Mouse (Mus musculus) olfactory bulb, adult 2 months (tissue): ENCODE measurements around the gene Lrrc1.

Experiments used
- CTCF ChIP-seq: fragments of 200-500 bp; IDR thresholded peaks from 2 replicates; pipeline ENCODE4 v1.5.1; 2012; ENCODE audit warnings: low read depth, mild to moderate bottlenecking, low read length, moderate library complexity; ENCODE audit not compliant: insufficient read depth
- POLR2A ChIP-seq: fragments of 200-500 bp; IDR thresholded peaks from 2 replicates; pipeline ENCODE4 v1.6.1; 2012; ENCODE audit warnings: mild to moderate bottlenecking, low read depth, low read length, moderate library complexity; ENCODE audit not compliant: insufficient read depth

GRCm38 (mm10) chr9:77420200-77420585 lies 124.5 kb downstream of the Lrrc1 start:
- TF ChIP-seq POLR2A (no peak), CTCF (no peak)
